Mouse (Mus musculus) MEL (cell line): ENCODE data around the gene Nup210l. TPM values are rescaled to one million over a fixed set of nuclear protein-coding genes. Genes with fewer than 3 reads are reported as not detected.

Source experiments
- DNase-seq: peaks from one replicate; pipeline ENCODE4 v3.0.0; 2011; ENCODE audit warnings: low read depth, low spot score
- H3K27ac ChIP-seq: 2 replicates; pipeline ENCODE4 v1.5.1; 2012; ENCODE audit warnings: low read depth, mild to moderate bottlenecking, control low read depth, low read length, moderate library complexity; ENCODE audit not compliant: control insufficient read depth
- H3K27me3 ChIP-seq, 2 experiments: fragments of 150-350 bp in 1 of 2; sonication (generic) in 1 of 2; 2 replicates each; pipeline ENCODE4 v1.6.1; 2012; ENCODE audit warnings: low read length in 2 of 2, mild to moderate bottlenecking in 2 of 2, improper control_type of control experiment in 1 of 2, moderate library complexity in 1 of 2; ENCODE audit not compliant: insufficient read depth in 2 of 2, control insufficient read depth in 1 of 2
- H3K36me3 ChIP-seq, 2 experiments: 2 replicates each; pipeline ENCODE4 v1.6.1; 2012 to 2014; ENCODE audit warnings: low read length in 2 of 2, improper control_type of control experiment in 1 of 2, inconsistent platforms in 1 of 2, mild to moderate bottlenecking in 1 of 2; ENCODE audit not compliant: insufficient read depth in 2 of 2, control insufficient read depth in 1 of 2
- H3K4me1 ChIP-seq, 2 experiments: fragments of 150-350 bp in 1 of 2; sonication (generic) in 1 of 2; 2 replicates each; pipeline ENCODE4 v1.6.1; 2012; ENCODE audit warnings: low read length in 2 of 2, improper control_type of control experiment in 1 of 2, mild to moderate bottlenecking in 1 of 2; ENCODE audit not compliant: insufficient read depth in 2 of 2, control insufficient read depth in 1 of 2
- H3K4me3 ChIP-seq, 2 experiments: fragments of 150-350 bp in 1 of 2; sonication (generic) in 1 of 2; 2 replicates each; pipeline ENCODE4 v1.5.1; 2012; ENCODE audit warnings: low read depth in 2 of 2, low read length in 2 of 2, mild to moderate bottlenecking in 2 of 2, moderate library complexity in 2 of 2, control low read depth in 1 of 2, improper control_type of control experiment in 1 of 2; ENCODE audit not compliant: control insufficient read depth in 1 of 2, insufficient read depth in 1 of 2
- H3K79me2 ChIP-seq: 2 replicates; pipeline ENCODE4 v1.6.1; 2012; ENCODE audit warnings: mild to moderate bottlenecking, low read length, moderate library complexity; ENCODE audit not compliant: control insufficient read depth, poor library complexity, insufficient read depth
- H3K9ac ChIP-seq: 2 replicates; pipeline ENCODE4 v1.6.1; 2012; ENCODE audit warnings: low read depth, mild to moderate bottlenecking, control low read depth, low read length, moderate library complexity; ENCODE audit not compliant: control insufficient read depth, poor library complexity, severe bottlenecking
- H3K9me3 ChIP-seq: fragments of 150-350 bp; sonication (generic); replicated peaks from 2 replicates; pipeline ENCODE4 v1.6.1; 2012; ENCODE audit warnings: mild to moderate bottlenecking, low read length, improper control_type of control experiment, moderate library complexity; ENCODE audit not compliant: insufficient read depth
- BHLHE40 ChIP-seq: IDR thresholded peaks from 2 replicates; pipeline ENCODE4 v1.6.1; 2012; ENCODE audit warnings: low read depth, mild to moderate bottlenecking, inconsistent platforms, low read length, improper control_type of control experiment, borderline replicate concordance
- CHD2 ChIP-seq: IDR thresholded peaks from 2 replicates; pipeline ENCODE4 v1.6.1; 2011; ENCODE audit warnings: low read length, improper control_type of control experiment
- ELF1 ChIP-seq: IDR thresholded peaks from 2 replicates; pipeline ENCODE4 v1.6.1; 2014; ENCODE audit warnings: low read depth, mild to moderate bottlenecking, inconsistent platforms, low read length, improper control_type of control experiment, moderate library complexity
- GABPA ChIP-seq: IDR thresholded peaks from 2 replicates; pipeline ENCODE4 v1.6.1; 2012; ENCODE audit warnings: low read depth, mild to moderate bottlenecking, inconsistent platforms, low read length, improper control_type of control experiment, moderate library complexity
- GATA1 ChIP-seq: IDR thresholded peaks from 2 replicates; pipeline ENCODE4 v1.6.1; 2011; ENCODE audit warnings: low read depth, low read length, improper control_type of control experiment
- HCFC1 ChIP-seq: IDR thresholded peaks from 2 replicates; pipeline ENCODE4 v1.6.1; 2012; ENCODE audit warnings: low read depth, mild to moderate bottlenecking, inconsistent platforms, low read length, improper control_type of control experiment, moderate library complexity
- KAT2A ChIP-seq: conservative IDR thresholded peaks from 2 replicates; pipeline ENCODE4 v1.6.1; 2012; ENCODE audit warnings: low read depth, low read length, improper control_type of control experiment, inconsistent platforms
- MAFK ChIP-seq: IDR thresholded peaks from 2 replicates; pipeline ENCODE4 v1.6.1; 2011; ENCODE audit warnings: low read depth, mild to moderate bottlenecking, low read length, improper control_type of control experiment, borderline replicate concordance
- MAX ChIP-seq: IDR thresholded peaks from 2 replicates; pipeline ENCODE4 v1.6.1; 2011; ENCODE audit warnings: low read length, improper control_type of control experiment
- MYC ChIP-seq: IDR thresholded peaks from 2 replicates; pipeline ENCODE4 v1.6.1; 2011; ENCODE audit warnings: low read depth, mild to moderate bottlenecking, low read length, improper control_type of control experiment, moderate library complexity
- NRF1 ChIP-seq: IDR thresholded peaks from 2 replicates; pipeline ENCODE4 v1.6.1; 2014; ENCODE audit warnings: low read depth, mild to moderate bottlenecking, inconsistent platforms, low read length, improper control_type of control experiment, moderate library complexity; ENCODE audit not compliant: poor library complexity, insufficient read depth, severe bottlenecking
- POLR2A ChIP-seq, 2 experiments: IDR thresholded peaks; 2 replicates each; pipeline ENCODE4 v1.6.1; 2011 to 2012; ENCODE audit warnings: low read length in 2 of 2, mild to moderate bottlenecking in 2 of 2, control low read depth in 1 of 2, improper control_type of control experiment in 1 of 2, low read depth in 1 of 2, moderate library complexity in 1 of 2; ENCODE audit not compliant: control insufficient read depth in 1 of 2, insufficient read depth in 1 of 2, poor library complexity in 1 of 2
- POLR2AphosphoS2 ChIP-seq: IDR thresholded peaks from 2 replicates; pipeline ENCODE4 v1.6.1; 2011; ENCODE audit warnings: low read length, improper control_type of control experiment
- RAD21 ChIP-seq: IDR thresholded peaks from 2 replicates; pipeline ENCODE4 v1.6.1; 2011; ENCODE audit warnings: mild to moderate bottlenecking, low read depth, low read length, improper control_type of control experiment
- SIN3A ChIP-seq: IDR thresholded peaks from 2 replicates; pipeline ENCODE4 v1.6.1; 2012; ENCODE audit warnings: low read length, improper control_type of control experiment, inconsistent platforms
- TAL1 ChIP-seq: IDR thresholded peaks from 2 replicates; pipeline ENCODE4 v1.6.1; 2012; ENCODE audit warnings: mild to moderate bottlenecking, inconsistent platforms, low read length, moderate library complexity, mixed read lengths
- USF1 ChIP-seq: IDR thresholded peaks from 2 replicates; pipeline ENCODE4 v1.6.1; 2014; ENCODE audit warnings: low read depth, mild to moderate bottlenecking, inconsistent platforms, low read length, improper control_type of control experiment, moderate library complexity
- ZKSCAN1 ChIP-seq: IDR thresholded peaks from 2 replicates; pipeline ENCODE4 v1.6.1; 2012; ENCODE audit warnings: low read depth, mild to moderate bottlenecking, inconsistent platforms, low read length, improper control_type of control experiment, moderate library complexity
- ZMIZ1 ChIP-seq: IDR thresholded peaks from 2 replicates; pipeline ENCODE4 v1.6.1; 2012; ENCODE audit warnings: low read depth, mild to moderate bottlenecking, inconsistent platforms, low read length, improper control_type of control experiment, moderate library complexity
- polyA plus RNA-seq, 2 experiments: library from polyadenylated mRNA; stranded (reverse) in 1 of 2; unstranded in 1 of 2; fragments of >175 nt in 1 of 2; fragments of >200 nt in 1 of 2; gene quantifications; 2 replicates each; pipeline versions ENCODE4 v1.2.1 to v1.2.4; 2012; ENCODE audit warnings: low replicate concordance in 2 of 2, low read depth in 1 of 2; ENCODE audit not compliant: insufficient read length in 2 of 2, insufficient read depth in 1 of 2, missing spikeins in 1 of 2
- total RNA-seq: library from RNA; depleted of rRNA; stranded (reverse); fragments of 300-350 nt; gene quantifications from 2 replicates; pipeline ENCODE4 v1.2.3, GENCODE M21; 2012

Gene Nup210l
- total and polyA plus RNA-seq, 3 experiments: 0.54 to 0.65 TPM; not detected in 1

DNA sequence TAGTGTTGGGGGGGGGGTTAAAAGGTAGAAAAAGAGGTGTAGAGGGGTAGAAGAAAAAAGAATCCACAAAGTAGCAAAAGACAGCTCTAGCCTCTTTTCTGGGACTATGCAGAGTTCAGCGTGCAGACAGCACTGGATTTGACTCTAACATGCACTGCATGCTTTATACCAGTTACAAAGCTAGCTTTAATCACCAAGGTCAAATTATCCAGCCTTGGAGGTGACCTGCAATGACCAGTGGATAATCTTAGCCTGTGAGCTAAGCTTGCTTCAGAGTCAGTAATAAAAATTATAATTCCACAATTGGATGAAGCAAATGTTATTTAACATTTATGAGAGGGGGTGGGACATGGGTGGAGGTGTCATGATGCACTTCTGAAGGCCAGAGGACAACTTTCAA, 91.7 kb downstream of the Nup210l start:
- Histone ChIP-seq H3K9ac (no peak overlapping the region), H3K4me1 (peaks cover 2 to 9% of the 10 kb centered on the region in 2 experiments; a peak in 2 of 4 replicates), H3K4me3 (no peak overlapping the region), H3K27me3 (no peaks in the 10 kb centered on the region), H3K79me2 (no peaks in the 10 kb centered on the region), H3K27ac (no peak overlapping the region), H3K9me3 (no peaks in the 10 kb centered on the region), H3K36me3 (peaks cover 0 to 13% of the 10 kb centered on the region in 2 experiments; a peak in 2 of 4 replicates)
- TF ChIP-seq CHD2 (no peak), KAT2A (no peak)
- DNase-seq: no peak

DNA sequence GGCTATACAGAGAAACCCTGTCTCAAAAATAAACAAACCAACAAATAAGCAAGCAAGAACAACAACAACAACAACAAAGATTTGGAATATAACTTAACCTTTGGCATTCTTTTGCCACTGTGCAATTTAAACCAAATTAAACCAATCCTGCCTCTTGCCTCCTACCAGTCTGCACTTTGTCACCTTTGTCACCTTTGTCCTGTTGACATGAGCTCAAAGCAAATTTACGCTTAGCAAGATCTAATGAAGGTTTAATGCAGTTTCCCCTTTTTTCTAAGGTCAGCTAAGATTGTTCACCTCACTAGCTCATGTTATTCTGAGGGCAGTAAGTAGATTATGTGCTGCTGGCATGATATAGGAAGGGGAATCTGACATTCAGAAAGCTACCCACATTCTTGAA, 93.6 kb downstream of the Nup210l start:
- TF ChIP-seq SIN3A (no peak), GABPA (no peak), USF1 (no peak), ZMIZ1 (no peak), POLR2A (IDR thresholded peaks at IDR 0.05; ENCODE audit: control insufficient read depth in 1 of 2, insufficient read depth in 1 of 2, low read depth in 1 of 2, low read length in 2 of 2, poor library complexity in 1 of 2) (no peak), MYC (no peak), BHLHE40 (no peak), GATA1 (no peak), HCFC1 (no peak), ZKSCAN1 (no peak), MAFK (no peak), MAX (no peak), POLR2AphosphoS2 (no peak), TAL1 (no peak), NRF1 (no peak)
- no peak overlapping the region for H3K9ac ChIP-seq
- no peak for DNase-seq

DNA sequence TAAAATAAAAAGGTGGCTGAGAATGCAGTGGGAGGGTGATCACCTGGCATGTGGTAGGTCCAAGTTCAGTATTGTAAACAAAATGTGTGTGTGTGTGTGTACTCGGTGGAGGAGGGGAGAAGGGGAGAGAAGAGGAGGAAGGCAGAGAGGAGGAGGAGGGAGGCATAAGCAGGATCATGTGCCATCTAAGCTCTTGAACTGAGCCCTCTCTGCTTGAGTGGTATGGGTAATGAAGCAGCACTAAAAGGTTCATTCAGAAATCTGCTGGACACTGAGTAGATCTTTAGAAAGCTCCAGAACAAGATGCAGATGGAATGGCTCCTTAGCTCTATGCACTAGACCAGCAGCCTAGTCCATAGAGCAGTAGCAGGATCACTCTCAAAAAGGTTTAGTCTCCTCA, 99.0 kb downstream of the Nup210l start:
- no peak for DNase-seq
- TF ChIP-seq KAT2A: no peak
- no peak for TF ChIP-seq ZKSCAN1
- TF ChIP-seq RAD21: no peak
- no peak for TF ChIP-seq ELF1
- no peak for TF ChIP-seq NRF1
- no peak for TF ChIP-seq HCFC1
- Histone ChIP-seq H3K79me2 (no peaks in the 10 kb centered on the region), H3K36me3 (no peaks in the 10 kb centered on the region), H3K9me3 (no peaks in the 10 kb centered on the region), H3K27me3 (no peaks in the 10 kb centered on the region), H3K27ac (no peak overlapping the region), H3K4me1 (no peaks in the 10 kb centered on the region), H3K9ac (no peak overlapping the region), H3K4me3 (no peak overlapping the region)

More for the DNA sequence above, 93.6 kb downstream of the Nup210l start:
- Histone ChIP-seq H3K27ac (no peak overlapping the region), H3K4me3 (no peak overlapping the region), H3K36me3 (peaks cover 0 to 13% of the 10 kb centered on the region in 2 experiments; a peak in 2 of 4 replicates), H3K27me3 (no peaks in the 10 kb centered on the region), H3K79me2 (no peaks in the 10 kb centered on the region), H3K9me3 (no peaks in the 10 kb centered on the region), H3K4me1 (peaks cover 2 to 9% of the 10 kb centered on the region in 2 experiments; a peak in 2 of 4 replicates)
